Mouse (Mus musculus) embryonic facial prominence, embryonic 10.5 days (tissue): ENCODE data around the gene Vmn1r4. TPM values are rescaled to one million over a fixed set of nuclear protein-coding genes. Genes with fewer than 3 reads are reported as not detected.

Experiments used
- DNase-seq: peaks from one replicate; pipeline ENCODE4 v3.0.0-alpha.2; 2017; ENCODE audit warnings: low spot score
- H3K27ac ChIP-seq: fragments of 300-500 bp; sonication (generic); replicated peaks from 2 replicates; pipeline ENCODE4 v1.5.1; 2016; ENCODE audit warnings: mild to moderate bottlenecking
- H3K27me3 ChIP-seq: fragments of 300-500 bp; sonication (generic); replicated peaks from 2 replicates; pipeline ENCODE4 v1.6.1; 2016; ENCODE audit warnings: low read depth, mild to moderate bottlenecking; ENCODE audit not compliant: poor library complexity, severe bottlenecking
- H3K36me3 ChIP-seq: fragments of 300-500 bp; sonication (generic); replicated peaks from 2 replicates; pipeline ENCODE4 v1.6.1; 2016; ENCODE audit warnings: mild to moderate bottlenecking, moderate library complexity
- H3K4me1 ChIP-seq: fragments of 300-500 bp; sonication (generic); 2 replicates; pipeline ENCODE4 v1.6.1; 2016
- H3K4me3 ChIP-seq: fragments of 300-500 bp; sonication (generic); 2 replicates; pipeline ENCODE4 v1.5.1; 2016; ENCODE audit warnings: mild to moderate bottlenecking, moderate library complexity
- H3K9me3 ChIP-seq: fragments of 300-500 bp; sonication (generic); 2 replicates; pipeline ENCODE4 v1.6.1; 2016; ENCODE audit warnings: mild to moderate bottlenecking
- WGBS: fragments of 180-500 bp; shearing (Covaris S2); methylation state at CpG from one replicate; pipeline ENCODE4 v1.1.7; 2016; 5-methylcytosine and 5-hydroxymethylcytosine counted together
- polyA plus RNA-seq: library from polyadenylated mRNA; unstranded; fragments of >200 nt; fragmentation: Nextera tagmentation; extraction: Ambion mirVana; gene quantifications from 2 replicates; pipeline ENCODE4 v1.2.1, GENCODE M21; 2016

The Vmn1r4 gene
- 0.30 and 0.37 TPM in 2 replicates for polyA plus RNA-seq

GRCm38 (mm10) chr6:56923726-56924707 lies at the start of gene Vmn1r4, which contains the start of gene Nt5c3:
Vmn1r4 (plus strand) TSS chr6:56924015.
Nt5c3 (minus strand) TSS chr6:56923932.
- DNase-seq = peak; percentile 94
- H3K9me3 ChIP-seq = peaks cover 2% of the 10 kb centered on the region; the same call in 1 of the 2 replicates
- H3K27me3 ChIP-seq = no peaks in the 10 kb centered on the region
- 3% methylated on average over 64 of the region's 64 CpGs for WGBS
- H3K4me3 ChIP-seq = peak within 1 kb of the TSS; percentile 81
- H3K36me3 ChIP-seq = no peaks in the 10 kb centered on the region
- no peaks in the 10 kb centered on the region for H3K4me1 ChIP-seq
- peak within 1 kb of the TSS; percentile 89 for H3K27ac ChIP-seq

- Histone ChIP-seq H3K27ac (no peak overlapping the region), H3K27me3 (no peaks in the 10 kb centered on the region), H3K4me1 (no peaks in the 10 kb centered on the region), H3K9me3 (no peaks in the 10 kb centered on the region), H3K4me3 (no peak overlapping the region), H3K36me3 (peaks cover 65% of the 10 kb centered on the region)
- DNase-seq = no peak
- WGBS = 89% methylated on average over 4 of the region's 4 CpGs
Observed at GRCm38 (mm10) chr6:56876870-56877269, 46.9 kb upstream of the Vmn1r4 start.

- no peak for DNase-seq
- Histone ChIP-seq H3K27me3 (no peaks in the 10 kb centered on the region), H3K4me3 (no peak overlapping the region), H3K9me3 (no peaks in the 10 kb centered on the region), H3K36me3 (peaks cover 75% of the 10 kb centered on the region), H3K4me1 (no peaks in the 10 kb centered on the region), H3K27ac (no peak overlapping the region)
- WGBS = 94% methylated on average over 8 of the region's 8 CpGs
Observed at GRCm38 (mm10) chr6:56877985-56878384, 45.8 kb upstream of the Vmn1r4 start.

GRCm38 (mm10) chr6:56879352-56879955 lies 44.4 kb upstream of the Vmn1r4 start:
- Histone ChIP-seq H3K4me1 (no peaks in the 10 kb centered on the region), H3K9me3 (no peaks in the 10 kb centered on the region), H3K4me3 (no peak overlapping the region), H3K36me3 (peaks cover 82% of the 10 kb centered on the region), H3K27me3 (no peaks in the 10 kb centered on the region), H3K27ac (no peak overlapping the region)
- WGBS = 71% methylated on average over 1 of the region's 1 CpGs
- DNase-seq = no peak

GRCm38 (mm10) chr6:56888561-56888960 lies 35.3 kb upstream of the Vmn1r4 start:
- 90% methylated on average over 6 of the region's 6 CpGs for WGBS
- H3K9me3 ChIP-seq = no peaks in the 10 kb centered on the region
- peaks cover 63% of the 10 kb centered on the region for H3K36me3 ChIP-seq
- H3K27ac ChIP-seq = no peak overlapping the region
- H3K4me3 ChIP-seq = no peak overlapping the region
- DNase-seq = no peak
- H3K27me3 ChIP-seq = no peaks in the 10 kb centered on the region
- H3K4me1 ChIP-seq = no peaks in the 10 kb centered on the region

- H3K36me3 ChIP-seq = peaks cover 52% of the 10 kb centered on the region
- WGBS = 78% methylated on average over 2 of the region's 2 CpGs
- no peak for DNase-seq
Observed at GRCm38 (mm10) chr6:56890762-56891161, 33.1 kb upstream of the Vmn1r4 start.

GRCm38 (mm10) chr6:56899601-56900000 lies 24.2 kb upstream of the Vmn1r4 start:
- DNase-seq = no peak
- no peaks in the 10 kb centered on the region for H3K27me3 ChIP-seq
- peaks cover 10% of the 10 kb centered on the region for H3K4me1 ChIP-seq
- 91% methylated on average over 3 of the region's 3 CpGs for WGBS
- no peaks in the 10 kb centered on the region for H3K9me3 ChIP-seq
- H3K36me3 ChIP-seq = no peaks in the 10 kb centered on the region
- no peak overlapping the region for H3K27ac ChIP-seq
- H3K4me3 ChIP-seq = no peak overlapping the region

More at GRCm38 (mm10) chr6:56890762-56891161, 33.1 kb upstream of the Vmn1r4 start:
- H3K4me3 ChIP-seq = no peak overlapping the region
- no peaks in the 10 kb centered on the region for H3K4me1 ChIP-seq
- H3K27ac ChIP-seq = no peak overlapping the region
- no peaks in the 10 kb centered on the region for H3K9me3 ChIP-seq
- no peaks in the 10 kb centered on the region for H3K27me3 ChIP-seq

GRCm38 (mm10) chr6:56901336-56901735 lies 22.5 kb upstream of the Vmn1r4 start:
- H3K27me3 ChIP-seq = no peaks in the 10 kb centered on the region
- no peaks in the 10 kb centered on the region for H3K9me3 ChIP-seq
- DNase-seq = no peak
- H3K27ac ChIP-seq = no peak overlapping the region
- peaks cover 10% of the 10 kb centered on the region for H3K4me1 ChIP-seq
- WGBS = 75% methylated on average over 3 of the region's 3 CpGs
- no peaks in the 10 kb centered on the region for H3K36me3 ChIP-seq
- H3K4me3 ChIP-seq = no peak overlapping the region

- Histone ChIP-seq H3K9me3 (no peaks in the 10 kb centered on the region), H3K36me3 (no peaks in the 10 kb centered on the region), H3K27ac (no peak overlapping the region), H3K4me1 (peaks cover 10% of the 10 kb centered on the region), H3K27me3 (no peaks in the 10 kb centered on the region), H3K4me3 (no peak overlapping the region)
- DNase-seq = no peak
- WGBS = 34% methylated on average over 12 of the region's 12 CpGs
Observed at GRCm38 (mm10) chr6:56901824-56902386, 21.9 kb upstream of the Vmn1r4 start.

- no peaks in the 10 kb centered on the region for H3K9me3 ChIP-seq
- no peak for DNase-seq
- H3K4me1 ChIP-seq = peaks cover 10% of the 10 kb centered on the region
- H3K27me3 ChIP-seq = no peaks in the 10 kb centered on the region
- WGBS = 79% methylated on average over 7 of the region's 7 CpGs
- no peak overlapping the region for H3K4me3 ChIP-seq
- H3K36me3 ChIP-seq = no peaks in the 10 kb centered on the region
- H3K27ac ChIP-seq = no peak overlapping the region
Observed at GRCm38 (mm10) chr6:56902606-56903520, 21.0 kb upstream of the Vmn1r4 start.

- Histone ChIP-seq H3K4me1 (peaks cover 10% of the 10 kb centered on the region), H3K27me3 (no peaks in the 10 kb centered on the region), H3K36me3 (no peaks in the 10 kb centered on the region), H3K9me3 (no peaks in the 10 kb centered on the region), H3K4me3 (no peak overlapping the region), H3K27ac (no peak overlapping the region)
- whole genome bisulfite sequencing = 64% methylated on average over 6 of the region's 6 CpGs
- DNase-seq = no peak
Observed at GRCm38 (mm10) chr6:56903831-56904230, 20.0 kb upstream of the Vmn1r4 start.

- Histone ChIP-seq H3K4me3 (no peak overlapping the region), H3K36me3 (no peaks in the 10 kb centered on the region), H3K27me3 (no peaks in the 10 kb centered on the region), H3K9me3 (no peaks in the 10 kb centered on the region), H3K4me1 (peaks cover 10% of the 10 kb centered on the region), H3K27ac (no peak overlapping the region)
- no peak for DNase-seq
- WGBS = 94% methylated on average over 1 of the region's 1 CpGs
Observed at GRCm38 (mm10) chr6:56904330-56904729, 19.5 kb upstream of the Vmn1r4 start.
